Mouse (Mus musculus) olfactory bulb, adult 2 months (tissue): ENCODE measurements around the gene Cox10.

ENCODE experiments used
- CTCF ChIP-seq: fragments of 200-500 bp; IDR thresholded peaks from 2 replicates; pipeline ENCODE4 v1.5.1; 2012; ENCODE audit warnings: low read depth, mild to moderate bottlenecking, low read length, moderate library complexity; ENCODE audit not compliant: insufficient read depth
- POLR2A ChIP-seq: fragments of 200-500 bp; IDR thresholded peaks from 2 replicates; pipeline ENCODE4 v1.6.1; 2012; ENCODE audit warnings: mild to moderate bottlenecking, low read depth, low read length, moderate library complexity; ENCODE audit not compliant: insufficient read depth

GRCm38 (mm10) chr11:64093058-64093457 is 13.8 kb upstream of the Cox10 start:
- TF ChIP-seq CTCF (no peak), POLR2A (no peak)
